Mouse (Mus musculus) urinary bladder, postnatal 14 days (tissue): ENCODE measurements around the gene Atp2b4.

Source experiments
- DNase-seq: peaks from one replicate; pipeline ENCODE4 v3.0.0; 2021; ENCODE audit warnings: low spot score

Atp2b4 gene

DNA sequence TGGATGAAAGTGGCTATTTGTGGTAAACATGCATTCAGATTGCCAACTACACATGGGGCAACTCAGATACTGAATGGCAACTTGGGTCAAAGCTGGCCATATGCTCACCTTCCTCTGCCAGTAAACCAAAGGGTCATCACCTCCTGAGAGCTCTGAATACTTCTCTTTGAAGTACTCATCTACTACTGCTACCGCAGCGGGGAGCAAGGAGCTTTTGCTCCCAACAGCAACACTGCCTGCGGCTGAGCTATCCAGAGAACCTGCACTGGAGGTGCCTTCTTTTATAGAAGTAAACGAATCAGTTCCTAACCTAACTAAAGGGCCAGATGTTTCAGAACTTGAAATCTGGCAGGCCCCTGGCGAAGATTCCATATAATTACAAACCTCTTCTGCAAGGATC is 144.0 kb downstream of the Atp2b4 start:
- DNase-seq = no peak

DNA sequence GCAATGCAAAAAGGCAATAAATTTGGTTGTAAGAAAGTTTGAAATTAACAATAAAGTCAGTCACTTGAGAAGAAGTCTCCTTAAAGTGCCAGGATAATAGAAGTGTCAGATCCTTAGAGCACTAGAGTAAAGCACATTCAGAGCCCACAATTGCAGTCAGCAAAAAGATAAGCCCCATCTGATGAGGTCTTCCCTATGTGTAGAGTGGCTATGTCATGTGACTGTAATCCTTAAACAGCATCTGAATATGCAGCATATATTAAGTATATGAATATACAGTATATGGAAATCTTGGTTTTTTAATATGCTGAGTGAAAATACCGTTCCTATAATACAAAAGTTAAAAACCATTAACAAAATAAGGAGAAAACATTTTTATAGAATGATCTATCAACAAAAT is 147.8 kb downstream of the Atp2b4 start:
- no peak for DNase-seq

DNA sequence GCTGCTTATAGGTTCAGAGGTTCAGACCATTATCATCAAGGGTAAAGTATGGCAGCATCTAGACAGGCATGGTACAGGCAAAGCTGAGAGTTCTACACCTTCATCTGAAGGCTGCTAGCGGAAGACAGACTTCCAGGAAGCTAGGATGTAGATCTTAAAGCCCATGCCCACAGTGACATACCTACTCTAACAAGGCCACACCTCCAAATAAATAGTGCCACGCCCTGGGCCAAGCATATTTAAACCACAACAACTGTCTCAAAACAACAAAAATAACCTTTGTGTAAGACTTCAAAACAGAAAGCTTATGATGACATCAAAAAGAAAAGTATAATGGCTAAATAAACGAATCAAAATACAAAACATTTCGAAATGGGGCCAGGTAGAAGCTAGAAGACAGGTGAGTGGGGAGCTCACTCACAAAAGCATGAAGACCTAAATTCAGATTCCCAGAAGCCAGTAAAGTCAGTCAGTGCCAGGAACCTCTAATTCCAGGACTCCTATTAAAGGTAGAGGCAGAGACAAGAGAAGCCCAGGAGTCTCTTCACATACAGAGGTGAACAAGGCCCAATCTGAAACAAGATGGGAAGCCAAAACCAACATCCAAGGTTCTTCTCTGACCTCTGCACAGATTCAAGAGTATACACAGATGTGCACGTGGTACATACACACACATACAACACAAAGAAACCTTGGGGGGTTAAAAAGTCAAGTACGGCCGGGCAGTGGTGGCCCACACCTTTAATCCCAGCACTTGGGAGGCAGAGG is 150.4 kb downstream of the Atp2b4 start:
- no peak for DNase-seq
